Mouse (Mus musculus) myocyte (in vitro differentiated cells): Measurements from ENCODE around the gene Actl7b. TPM values are rescaled to one million over a fixed set of nuclear protein-coding genes. Genes with fewer than 3 reads are reported as not detected.
A peak's percentile ranks its signal among the peaks of the same experiment; 100 is the strongest.

ENCODE experiments used
- H3K27me3 ChIP-seq: one replicate; pipeline ENCODE4 v1.6.1; 2011; ENCODE audit not compliant: control insufficient read depth, insufficient read depth, insufficient read length
- H3K36me3 ChIP-seq: one replicate; pipeline ENCODE4 v1.6.1; 2011; ENCODE audit not compliant: control insufficient read depth, insufficient read depth
- H3K4me2 ChIP-seq: one replicate; pipeline ENCODE4 v1.6.1; 2011; ENCODE audit warnings: low read depth, control low read depth
- H3K4me3 ChIP-seq: one replicate; pipeline ENCODE4 v1.5.1; 2011; ENCODE audit warnings: mild to moderate bottlenecking, control low read depth, moderate library complexity
- H3K79me2 ChIP-seq: one replicate; pipeline ENCODE4 v1.6.1; 2011; ENCODE audit not compliant: control insufficient read depth, insufficient read depth
- H3ac ChIP-seq: one replicate; pipeline ENCODE4 v1.6.1; 2011; ENCODE audit not compliant: control insufficient read depth, insufficient read length
- CEBPB ChIP-seq: IDR thresholded peaks from 2 replicates; pipeline ENCODE4 v1.6.1; 2011; ENCODE audit warnings: mild to moderate bottlenecking, moderate library complexity; ENCODE audit not compliant: poor library complexity, insufficient read depth, severe bottlenecking
- E2F4 ChIP-seq: IDR thresholded peaks from one replicate; pipeline ENCODE4 v1.6.1; 2011; ENCODE audit warnings: mild to moderate bottlenecking, control low read depth, moderate library complexity; ENCODE audit not compliant: insufficient read depth
- MAX ChIP-seq: IDR thresholded peaks from one replicate; pipeline ENCODE4 v1.6.1; 2011; ENCODE audit warnings: low read depth, mild to moderate bottlenecking, control low read depth
- MYOD1 ChIP-seq, 3 experiments: IDR thresholded peaks; one replicate each; pipeline ENCODE4 v1.6.1; 2011; ENCODE audit warnings: control low read depth in 2 of 3, low read depth in 2 of 3, mild to moderate bottlenecking in 2 of 3, moderate library complexity in 1 of 3; ENCODE audit not compliant: insufficient read length in 2 of 3, control insufficient read depth in 1 of 3
- MYOG ChIP-seq, 3 experiments: IDR thresholded peaks; one replicate each; pipeline ENCODE4 v1.6.1; 2011; ENCODE audit warnings: control low read depth in 2 of 3, low read depth in 2 of 3, mild to moderate bottlenecking in 2 of 3; ENCODE audit not compliant: insufficient read length in 2 of 3, control insufficient read depth in 1 of 3, insufficient read depth in 1 of 3
- POLR2A ChIP-seq: IDR thresholded peaks from one replicate; pipeline ENCODE4 v1.6.1; 2011; ENCODE audit warnings: low read depth, mild to moderate bottlenecking, control low read depth, moderate library complexity; ENCODE audit not compliant: insufficient read length
- POLR2AphosphoS2 ChIP-seq: IDR thresholded peaks from one replicate; pipeline ENCODE4 v1.6.1; 2011; ENCODE audit warnings: low read depth, control low read depth; ENCODE audit not compliant: insufficient read length
- REST ChIP-seq: IDR thresholded peaks from one replicate; pipeline ENCODE4 v1.6.1; 2011; ENCODE audit warnings: mild to moderate bottlenecking, control low read depth, moderate library complexity; ENCODE audit not compliant: insufficient read depth, insufficient read length
- SRF ChIP-seq: IDR thresholded peaks from one replicate; pipeline ENCODE4 v1.6.1; 2011; ENCODE audit warnings: low read depth; ENCODE audit not compliant: control insufficient read depth, insufficient read length
- TCF12 ChIP-seq: IDR thresholded peaks from one replicate; pipeline ENCODE4 v1.6.1; 2011; ENCODE audit warnings: mild to moderate bottlenecking, control low read depth; ENCODE audit not compliant: poor library complexity, insufficient read depth, severe bottlenecking
- TCF3 ChIP-seq: IDR thresholded peaks from one replicate; pipeline ENCODE4 v1.6.1; 2011; ENCODE audit warnings: low read depth, control low read depth; ENCODE audit not compliant: insufficient read length
- USF1 ChIP-seq: IDR thresholded peaks from one replicate; pipeline ENCODE4 v1.6.1; 2011; ENCODE audit warnings: low read depth, mild to moderate bottlenecking, control low read depth, moderate library complexity
- polyA plus RNA-seq: library from polyadenylated mRNA; unstranded; fragments of >200 nt; fragmentation: generic; extraction: Trizol; gene quantifications from one replicate; pipeline ENCODE4 v1.2.1, GENCODE M21; 2012; ENCODE audit warnings: missing spikeins

The Actl7b gene
- polyA plus RNA-seq, 1 experiment, result not detected

DNA sequence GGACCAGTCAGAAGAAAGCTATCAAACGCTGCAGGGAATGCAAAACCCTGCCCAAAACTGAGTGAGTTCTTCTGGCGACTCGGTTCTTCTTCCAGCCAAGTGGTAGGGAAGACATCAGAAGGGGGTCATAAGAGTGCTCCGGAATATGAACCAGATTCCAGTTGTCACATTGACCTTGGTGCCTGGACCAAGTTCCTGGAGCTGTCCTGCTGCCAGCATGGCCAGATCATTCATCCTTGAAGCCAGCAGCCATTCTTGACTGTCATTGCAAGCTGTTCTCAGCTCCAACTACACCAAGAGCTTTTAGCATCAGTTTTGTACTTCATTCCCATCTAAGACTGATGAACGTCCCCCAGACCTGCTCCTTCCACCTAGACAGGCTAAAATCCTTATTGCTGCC lies 24.4 kb downstream of the Actl7b start:
- no peak overlapping the region for H3K4me2 ChIP-seq
- H3ac ChIP-seq, result no peak overlapping the region
- H3K36me3 ChIP-seq, result no peaks in the 10 kb centered on the region
- TF ChIP-seq CEBPB (no peak), POLR2AphosphoS2 (no peak), E2F4 (no peak), REST (no peak), MYOG (IDR thresholded peaks at IDR 0.05; ENCODE audit: control insufficient read depth in 1 of 3, insufficient read depth in 1 of 3, insufficient read length in 2 of 3, low read depth in 2 of 3) (no peak), TCF12 (no peak), SRF (no peak), POLR2A (no peak), USF1 (no peak), MYOD1 (IDR thresholded peaks at IDR 0.05; ENCODE audit: control insufficient read depth in 1 of 3, insufficient read length in 2 of 3, low read depth in 2 of 3) (no peak), TCF3 (no peak)
- H3K4me3 ChIP-seq, result no peak overlapping the region
- no peaks in the 10 kb centered on the region for H3K79me2 ChIP-seq
- no peaks in the 10 kb centered on the region for H3K27me3 ChIP-seq

DNA sequence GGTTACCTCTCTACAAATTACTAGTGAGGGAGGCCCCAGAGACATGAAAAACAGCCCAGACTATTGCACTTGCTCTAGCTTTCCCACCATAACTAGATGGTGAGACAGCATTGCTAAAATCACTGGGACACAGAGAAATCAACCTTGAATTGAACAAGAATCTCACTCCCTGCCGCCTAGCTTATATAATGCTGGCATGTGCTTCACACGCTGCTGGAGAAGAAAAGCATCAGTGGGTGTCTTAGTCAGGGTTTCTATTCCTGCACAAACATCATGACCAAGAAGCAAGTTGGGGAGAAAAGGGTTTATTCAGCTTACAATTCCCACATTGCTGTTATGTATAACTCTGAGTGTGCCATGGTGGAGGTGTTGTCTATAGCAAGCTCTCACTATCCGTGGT lies 28.1 kb downstream of the Actl7b start:
- Histone ChIP-seq H3ac (no peak overlapping the region), H3K4me3 (no peak overlapping the region), H3K79me2 (no peaks in the 10 kb centered on the region), H3K27me3 (no peaks in the 10 kb centered on the region), H3K4me2 (no peak overlapping the region), H3K36me3 (no peaks in the 10 kb centered on the region)
- no peak for TF ChIP-seq CEBPB
- TF ChIP-seq E2F4, result no peak
- no peak for TF ChIP-seq POLR2A
- no peak for TF ChIP-seq USF1
- TF ChIP-seq MYOD1 (IDR thresholded peaks at IDR 0.05; ENCODE audit: control insufficient read depth in 1 of 3, insufficient read length in 2 of 3, low read depth in 2 of 3), result no peak
- no peak for TF ChIP-seq REST
- TF ChIP-seq TCF12, result no peak
- no peak for TF ChIP-seq MAX
- no peak for TF ChIP-seq POLR2AphosphoS2
- TF ChIP-seq TCF3, result no peak
- TF ChIP-seq MYOG (IDR thresholded peaks at IDR 0.05; ENCODE audit: control insufficient read depth in 1 of 3, insufficient read depth in 1 of 3, insufficient read length in 2 of 3, low read depth in 2 of 3), result no peak
- no peak for TF ChIP-seq SRF

DNA sequence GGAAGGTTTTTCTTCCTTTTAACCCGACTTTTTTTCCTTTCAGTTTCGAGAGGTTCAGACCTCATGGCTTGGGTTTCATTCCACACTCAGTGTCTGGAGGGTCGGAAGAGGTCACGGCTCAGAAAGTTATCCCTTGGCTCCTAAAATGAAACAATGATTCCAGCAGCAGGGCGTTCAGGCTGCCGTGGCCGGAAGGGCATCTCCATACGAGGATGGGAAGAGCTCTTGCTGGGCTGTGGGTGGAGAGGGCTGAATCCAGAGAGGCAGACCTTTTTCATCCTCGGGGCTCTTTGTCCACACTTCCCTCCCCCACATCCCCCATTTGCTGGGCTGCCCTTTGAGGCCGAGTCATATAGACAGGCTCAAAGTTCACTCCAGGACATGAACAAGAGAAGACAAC lies 39.0 kb downstream of the Actl7b start:
- Histone ChIP-seq H3ac (no peak overlapping the region), H3K4me3 (no peak overlapping the region), H3K27me3 (no peaks in the 10 kb centered on the region), H3K4me2 (peak overlapping the region; percentile 42), H3K79me2 (no peaks in the 10 kb centered on the region), H3K36me3 (no peaks in the 10 kb centered on the region)
- TF ChIP-seq POLR2AphosphoS2, result no peak
- no peak for TF ChIP-seq SRF
- TF ChIP-seq REST, result no peak
- no peak for TF ChIP-seq MAX
- no peak for TF ChIP-seq MYOG (IDR thresholded peaks at IDR 0.05; ENCODE audit: control insufficient read depth in 1 of 3, insufficient read depth in 1 of 3, insufficient read length in 2 of 3, low read depth in 2 of 3)
- no peak for TF ChIP-seq E2F4
- TF ChIP-seq TCF12, result no peak
- TF ChIP-seq CEBPB, result no peak
- TF ChIP-seq MYOD1 (IDR thresholded peaks at IDR 0.05; ENCODE audit: control insufficient read depth in 1 of 3, insufficient read length in 2 of 3, low read depth in 2 of 3), result no peak
- no peak for TF ChIP-seq USF1
- no peak for TF ChIP-seq TCF3
- TF ChIP-seq POLR2A, result no peak

DNA sequence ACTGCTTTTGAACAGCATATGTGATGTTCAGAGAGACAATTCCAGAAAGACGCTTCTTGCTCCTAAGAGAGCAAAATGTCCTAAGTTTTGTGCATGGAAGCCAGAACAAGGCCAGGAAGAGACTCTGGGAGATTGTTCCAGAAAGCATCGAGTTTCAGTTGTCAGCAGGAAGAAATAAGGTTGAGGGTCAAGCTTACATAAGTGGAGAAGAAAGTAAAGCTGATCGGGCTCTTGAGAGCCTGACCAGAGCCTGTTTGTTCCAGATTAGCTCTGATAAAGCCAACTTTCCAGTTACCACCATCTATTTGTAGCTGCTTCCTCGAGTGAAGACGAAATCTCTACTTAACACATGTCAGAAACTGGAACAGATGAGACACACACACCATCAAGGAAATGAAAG lies 42.6 kb downstream of the Actl7b start:
- Histone ChIP-seq H3K36me3 (no peaks in the 10 kb centered on the region), H3K4me3 (no peak overlapping the region), H3K79me2 (no peaks in the 10 kb centered on the region), H3K4me2 (no peak overlapping the region), H3K27me3 (no peaks in the 10 kb centered on the region), H3ac (no peak overlapping the region)
- TF ChIP-seq TCF12 (no peak), TCF3 (no peak), MYOG (IDR thresholded peaks at IDR 0.05; ENCODE audit: control insufficient read depth in 1 of 3, insufficient read depth in 1 of 3, insufficient read length in 2 of 3, low read depth in 2 of 3) (no peak)

DNA sequence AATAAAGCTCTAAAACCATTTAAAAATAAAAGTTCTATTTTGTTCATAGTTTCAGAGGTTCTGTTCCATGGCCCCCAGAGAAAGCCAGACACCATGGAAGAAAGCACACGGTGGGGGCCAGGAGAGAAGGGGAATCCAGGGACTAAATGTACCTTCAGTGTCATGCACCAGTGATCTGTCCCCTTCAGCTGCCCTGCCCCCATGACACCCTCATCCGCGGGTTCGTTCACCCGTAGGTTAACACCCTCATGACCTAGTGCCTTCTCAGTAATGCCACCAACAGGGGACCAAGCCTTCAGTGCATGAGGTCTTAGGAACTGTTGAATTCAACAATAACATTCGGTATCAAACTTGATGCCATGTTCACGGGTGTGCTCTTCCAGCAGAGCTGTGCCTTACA lies 44.8 kb downstream of the Actl7b start:
- Histone ChIP-seq H3K4me3 (no peak overlapping the region), H3K4me2 (no peak overlapping the region), H3K79me2 (no peaks in the 10 kb centered on the region), H3K36me3 (no peaks in the 10 kb centered on the region), H3K27me3 (no peaks in the 10 kb centered on the region), H3ac (no peak overlapping the region)
- TF ChIP-seq E2F4, result no peak
- no peak for TF ChIP-seq MYOG (IDR thresholded peaks at IDR 0.05; ENCODE audit: control insufficient read depth in 1 of 3, insufficient read depth in 1 of 3, insufficient read length in 2 of 3, low read depth in 2 of 3)
- TF ChIP-seq SRF, result no peak
- no peak for TF ChIP-seq REST
- TF ChIP-seq MYOD1 (IDR thresholded peaks at IDR 0.05; ENCODE audit: control insufficient read depth in 1 of 3, insufficient read length in 2 of 3, low read depth in 2 of 3), result no peak
- TF ChIP-seq MAX, result no peak
- TF ChIP-seq CEBPB, result no peak
- TF ChIP-seq POLR2A, result no peak
- TF ChIP-seq USF1, result no peak
- TF ChIP-seq TCF3, result no peak
- no peak for TF ChIP-seq POLR2AphosphoS2
- no peak for TF ChIP-seq TCF12

Other genes starting within 250 kb of the Actl7b start
- not detected for gene Gm26657, start 1.4 kb downstream of the Actl7b start, polyA plus RNA-seq
- gene Actl7a, start 2.0 kb upstream of the Actl7b start, polyA plus RNA-seq, result not detected
- 23.5 TPM for gene Elp1, start 60.9 kb upstream of the Actl7b start, polyA plus RNA-seq
- 12.0 TPM for gene Fam206a, start 60.9 kb upstream of the Actl7b start, polyA plus RNA-seq
- 4.3 TPM for gene Ctnnal1, start 123.7 kb upstream of the Actl7b start, polyA plus RNA-seq
- 4.4 TPM for gene Tmem245, start 206.0 kb upstream of the Actl7b start, polyA plus RNA-seq
- gene Frrs1l, start 248.9 kb upstream of the Actl7b start, polyA plus RNA-seq, result not detected